In the genomic region with DNA sequence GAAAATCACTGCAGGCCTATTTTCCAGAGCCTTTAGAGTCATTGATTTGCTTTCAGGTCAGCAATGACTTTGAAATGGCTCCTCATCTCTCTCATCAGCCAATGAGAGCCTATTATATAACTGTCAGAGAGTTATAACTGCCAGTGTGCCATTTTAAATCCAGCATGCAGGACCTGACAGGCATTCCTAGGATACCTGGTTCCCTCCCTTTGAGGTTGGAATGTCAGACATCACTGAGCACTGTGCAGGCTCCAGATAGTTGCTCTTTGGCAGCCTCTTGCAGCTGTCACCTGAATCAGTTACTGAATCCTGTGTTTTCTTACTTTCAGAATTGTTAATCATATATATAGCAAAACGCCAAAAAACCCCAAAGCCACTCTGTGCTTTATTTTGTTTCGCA, we compare ENCODE assay signal across 18 mouse cellular contexts.
DNase-seq lines count a peak whose midpoint lies in the region; ATAC-seq and TF ChIP-seq lines count a peak whose summit lies in the region.
"Had no signal": no experiment of that assay in that cellular context is flagged by ENCODE, and none has a peak within 500 bp of the region (broad histone marks: within the 10 kb centered on the region; RNA-seq: fewer than 3 reads in every experiment).

No protein-coding gene starts in this region.

- no peak for TF ChIP-seq CTCF in kidney, adult 2 months (conservative IDR thresholded peaks at IDR 0.05; ENCODE audit: insufficient read depth, insufficient read length, low read depth, low read length)
- TF ChIP-seq CTCF in olfactory bulb, adult 2 months (IDR thresholded peaks at IDR 0.05; ENCODE audit: insufficient read depth, low read depth, low read length) = no peak

- peak; percentile 56 for DNase-seq in kidney, adult 2 months
- peak; percentile 29 for DNase-seq in R1 (ENCODE audit: low read depth, low spot score)
- no peak for DNase-seq in spleen, postnatal 4 days (ENCODE audit: low spot score in 2 of 2)
- DNase-seq in hindbrain, embryonic 11.5 days (ENCODE audit: low spot score) = no peak
- DNase-seq: adrenal gland, postnatal 25 days; cerebellum, adult 2 months; gastrocnemius, postnatal 36 days; layer of hippocampus, adult 9-11 months; lung, embryonic 14.5 days; right cerebral cortex, adult 18-20 months had no signal

- no peak overlapping the region for H3K9ac ChIP-seq in kidney, embryonic 14.5 days (ENCODE audit: low read depth, low read length)
- H3K9ac ChIP-seq in heart, embryonic 16.5 days (ENCODE audit: low read length) = peak overlapping the region; percentile 38; the same call in 1 of the 2 replicates
- H3K9ac ChIP-seq in hindbrain, embryonic 11.5 days (ENCODE audit: low read depth, low read length) = no peak overlapping the region
- H3K9ac ChIP-seq: embryonic facial prominence, embryonic 12.5 days; lung, embryonic 14.5 days; midbrain, embryonic 12.5 days; neural tube, embryonic 12.5 days had no signal

- no peaks in the 10 kb centered on the region for H3K9me3 ChIP-seq in kidney, embryonic 14.5 days (ENCODE audit: control insufficient read depth, low read length)
- H3K9me3 ChIP-seq in heart, embryonic 16.5 days (replicated peaks; ENCODE audit: control insufficient read depth, low read length) = no peaks in the 10 kb centered on the region
- H3K9me3 ChIP-seq in hindbrain, embryonic 11.5 days (ENCODE audit: control insufficient read depth, low read length) = no peaks in the 10 kb centered on the region
- H3K9me3 ChIP-seq: embryonic facial prominence, embryonic 12.5 days; midbrain, embryonic 12.5 days; neural tube, embryonic 12.5 days had no signal

- no peak overlapping the region for H3K4me2 ChIP-seq in kidney, embryonic 14.5 days (replicated peaks; ENCODE audit: low read depth, low read length)
- H3K4me2 ChIP-seq in heart, embryonic 16.5 days (ENCODE audit: low read depth, low read length) = peak overlapping the region; percentile 45
- H3K4me2 ChIP-seq in hindbrain, embryonic 11.5 days (replicated peaks; ENCODE audit: low read depth, low read length) = no peak overlapping the region
- H3K4me2 ChIP-seq: embryonic facial prominence, embryonic 12.5 days; lung, embryonic 14.5 days; midbrain, embryonic 12.5 days; neural tube, embryonic 12.5 days had no signal

- peak overlapping the region; percentile 95 for H3K27ac ChIP-seq in kidney, adult 2 months (ENCODE audit: insufficient read depth, low read depth, low read length)
- H3K27ac ChIP-seq in kidney, embryonic 14.5 days (ENCODE audit: low read depth, low read length) = no peak overlapping the region; the same call in 1 of the 2 replicates
- peak overlapping the region; percentile 89 for H3K27ac ChIP-seq in heart, embryonic 16.5 days (ENCODE audit: low read length)
- peak overlapping the region; percentile 29 for H3K27ac ChIP-seq in olfactory bulb, adult 2 months (ENCODE audit: insufficient read depth, low read depth, low read length)
- no peak overlapping the region for H3K27ac ChIP-seq in hindbrain, embryonic 11.5 days (ENCODE audit: low read depth, low read length)
- H3K27ac ChIP-seq: embryonic facial prominence, embryonic 12.5 days; midbrain, embryonic 12.5 days; neural tube, embryonic 12.5 days had no signal

- peaks cover 11% of the 10 kb centered on the region for H3K4me1 ChIP-seq in kidney, adult 2 months (ENCODE audit: control insufficient read depth, insufficient read depth, low read length)
- H3K4me1 ChIP-seq in kidney, embryonic 14.5 days (ENCODE audit: control insufficient read depth, insufficient read depth, low read length) = peaks cover 12% of the 10 kb centered on the region; the same call in 1 of the 2 replicates
- H3K4me1 ChIP-seq in heart, embryonic 16.5 days (ENCODE audit: control insufficient read depth, insufficient read depth, low read length) = peaks cover 33% of the 10 kb centered on the region
- peaks cover 6% of the 10 kb centered on the region for H3K4me1 ChIP-seq in olfactory bulb, adult 2 months (ENCODE audit: control insufficient read depth, insufficient read depth, low read length)
- no peaks in the 10 kb centered on the region for H3K4me1 ChIP-seq in hindbrain, embryonic 11.5 days (replicated peaks; ENCODE audit: control insufficient read depth, insufficient read depth, low read length)

- H3K36me3 ChIP-seq in kidney, adult 2 months (ENCODE audit: control insufficient read depth, insufficient read depth, low read length) = no peaks in the 10 kb centered on the region
- H3K36me3 ChIP-seq in kidney, embryonic 14.5 days (ENCODE audit: control insufficient read depth, insufficient read depth, low read length) = no peaks in the 10 kb centered on the region
- H3K36me3 ChIP-seq in heart, embryonic 16.5 days (ENCODE audit: control insufficient read depth, insufficient read depth) = no peaks in the 10 kb centered on the region
- H3K36me3 ChIP-seq in hindbrain, embryonic 11.5 days (ENCODE audit: control insufficient read depth, insufficient read depth, low read length) = no peaks in the 10 kb centered on the region
- H3K36me3 ChIP-seq: embryonic facial prominence, embryonic 12.5 days; midbrain, embryonic 12.5 days; neural tube, embryonic 12.5 days had no signal

- H3K4me3 ChIP-seq in kidney, adult 2 months (ENCODE audit: insufficient read depth, low read depth, low read length) = no peak overlapping the region
- no peak overlapping the region for H3K4me3 ChIP-seq in kidney, embryonic 14.5 days (ENCODE audit: low read length)
- H3K4me3 ChIP-seq in heart, embryonic 16.5 days (ENCODE audit: low read length) = no peak overlapping the region
- no peak overlapping the region for H3K4me3 ChIP-seq in olfactory bulb, adult 2 months (ENCODE audit: insufficient read depth, low read depth, low read length)
- no peak overlapping the region for H3K4me3 ChIP-seq in hindbrain, embryonic 11.5 days (ENCODE audit: low read depth, low read length)
- H3K4me3 ChIP-seq: embryonic facial prominence, embryonic 12.5 days; midbrain, embryonic 12.5 days; neural tube, embryonic 12.5 days had no signal

- ATAC-seq in kidney, embryonic 14.5 days (ENCODE audit: low FRiP score, low TSS enrichment) = no peak
- ATAC-seq in heart, embryonic 16.5 days (replicated peaks; ENCODE audit: extremely low read depth, insufficient read depth, low FRiP score) = 0 out of 2 replicates have a peak, but pooled peaks have one; percentile 64
- no peak for ATAC-seq in hindbrain, embryonic 11.5 days (ENCODE audit: low FRiP score)
- ATAC-seq: forebrain, embryonic 16.5 days; hindbrain, embryonic 16.5 days had no signal

- WGBS in kidney, adult 2 months = 48% methylated on average over 2 of the region's 2 CpGs
- 66% methylated on average over 2 of the region's 2 CpGs for WGBS in kidney, embryonic 14.5 days
- 54% methylated on average over 2 of the region's 2 CpGs for WGBS in heart, embryonic 16.5 days
- 77% methylated on average over 2 of the region's 2 CpGs for WGBS in olfactory bulb, adult 2 months
- WGBS in hindbrain, embryonic 11.5 days = 93% methylated on average over 2 of the region's 2 CpGs

- no peaks in the 10 kb centered on the region for H3K27me3 ChIP-seq in kidney, adult 2 months (replicated peaks; ENCODE audit: control insufficient read depth, insufficient read depth, low read length)
- no peaks in the 10 kb centered on the region for H3K27me3 ChIP-seq in kidney, embryonic 14.5 days (ENCODE audit: control insufficient read depth, insufficient read depth, low read length)
- no peaks in the 10 kb centered on the region for H3K27me3 ChIP-seq in heart, embryonic 16.5 days (ENCODE audit: control insufficient read depth, insufficient read depth, low read length)
- H3K27me3 ChIP-seq in hindbrain, embryonic 11.5 days (ENCODE audit: control insufficient read depth, insufficient read depth, low read length) = no peaks in the 10 kb centered on the region
- H3K27me3 ChIP-seq: embryonic facial prominence, embryonic 12.5 days; midbrain, embryonic 12.5 days; neural tube, embryonic 12.5 days had no signal

- no peak for TF ChIP-seq POLR2A in kidney, adult 2 months (IDR thresholded peaks at IDR 0.05; ENCODE audit: low read depth, low read length)
- no peak for TF ChIP-seq POLR2A in olfactory bulb, adult 2 months (IDR thresholded peaks at IDR 0.05; ENCODE audit: insufficient read depth, low read depth, low read length)

Comparison
In these comparisons a context has a peak if more than half of its experiments do, and no peak if none do; other contexts are left out.
1. H3K27ac ChIP-seq: peak in kidney, adult 2 months (single experiment), heart, embryonic 16.5 days (single experiment) and olfactory bulb, adult 2 months (single experiment); none in kidney, embryonic 14.5 days (single experiment) and hindbrain, embryonic 11.5 days (single experiment).
2. DNase-seq: peak in kidney, adult 2 months (single experiment) and R1 (single experiment); none in spleen, postnatal 4 days (0 of 2) and hindbrain, embryonic 11.5 days (single experiment).